18 mouse cellular contexts compared by ENCODE assay signal in genomic region chr10:122566601-122567000, GRCm38 (mm10).
DNase-seq lines count a peak whose midpoint lies in the region; TF ChIP-seq lines count a peak whose summit lies in the region.
"Had no signal": no experiment of that assay in that cellular context is flagged by ENCODE, and none has a peak within 500 bp of the region (broad histone marks: within the 10 kb centered on the region; RNA-seq: fewer than 3 reads in every experiment).

No protein-coding gene starts in this region.

- H3K36me3 ChIP-seq in E14TG2a.4 (ENCODE audit: insufficient read depth, low read length): no peaks in the 10 kb centered on the region
- H3K36me3 ChIP-seq: forebrain, embryonic 15.5 days; G1E; limb, embryonic 15.5 days; midbrain, embryonic 10.5 days had no signal

- peak; percentile 45 for TF ChIP-seq CTCF in E14TG2a.4 (conservative IDR thresholded peaks at IDR 0.05; ENCODE audit: low read length)

- peak; percentile 13 for DNase-seq in lung, postnatal 36 days
- DNase-seq in lung, adult 18-20 months: no peak
- peak; percentile 73 for DNase-seq in naive thymus-derived CD4-positive, alpha-beta T cell, adult 2 months (ENCODE audit: low read depth)
- DNase-seq in gastrocnemius, adult 8-10 months (ENCODE audit: low spot score in 2 of 2): no peak
- DNase-seq in cerebellum, postnatal 36 days: no peak
- DNase-seq in spleen, postnatal 4 days (ENCODE audit: low spot score in 2 of 2): no peak
- DNase-seq: adrenal gland, adult 2 months; cerebellum, adult 11 months; cerebellum, postnatal 14 days; layer of hippocampus, adult 9-11 months; lung, adult 2 months; lung, postnatal 4 days had no signal

- no peaks in the 10 kb centered on the region for H3K4me1 ChIP-seq in E14TG2a.4 (replicated peaks; ENCODE audit: low read depth, low read length)

- no peak overlapping the region for H3K4me3 ChIP-seq in E14TG2a.4 (replicated peaks; ENCODE audit: low read length)
- H3K4me3 ChIP-seq: erythroblast, embryonic 14.5 days; forebrain, embryonic 15.5 days; limb, embryonic 15.5 days; midbrain, embryonic 10.5 days had no signal

- no peaks in the 10 kb centered on the region for H3K9me3 ChIP-seq in E14TG2a.4 (ENCODE audit: low read length)
- H3K9me3 ChIP-seq: forebrain, embryonic 15.5 days; limb, embryonic 15.5 days; midbrain, embryonic 10.5 days had no signal

- no peaks in the 10 kb centered on the region; the same call in 1 of the 2 replicates for H3K27me3 ChIP-seq in E14TG2a.4 (ENCODE audit: insufficient read depth, low read length)
- H3K27me3 ChIP-seq: forebrain, embryonic 15.5 days; limb, embryonic 15.5 days had no signal

Comparison
In these comparisons a context has a peak if more than half of its experiments do, and no peak if none do; other contexts are left out.
1. DNase-seq: peak in lung, postnatal 36 days (single experiment) and naive thymus-derived CD4-positive, alpha-beta T cell, adult 2 months (single experiment); none in lung, adult 18-20 months (0 of 2), gastrocnemius, adult 8-10 months (0 of 2), cerebellum, postnatal 36 days (0 of 2) and spleen, postnatal 4 days (0 of 2).